Mouse (Mus musculus) intestine, embryonic 16.5 days (tissue): Measurements from ENCODE around the gene Mfsd10. TPM values are rescaled to one million over a fixed set of nuclear protein-coding genes. Genes with fewer than 3 reads are reported as not detected.
"Not testable (repeated sequence)": the region's sequence is repeated elsewhere in the genome, so short reads cannot be mapped to it uniquely, and the experiment has no call there.

Source experiments
- ATAC-seq: fragments of 200-750 bp; cut with Nextera tagmentation; 2 replicates; pipeline ENCODE4 v1.8.0; 2017; ENCODE audit warnings: moderate TSS enrichment, moderate library complexity
- H3K27ac ChIP-seq: fragments of 300-500 bp; sonication (generic); 2 replicates; pipeline ENCODE4 v1.5.1; 2014; ENCODE audit warnings: mild to moderate bottlenecking, low read length
- H3K27me3 ChIP-seq: fragments of 300-500 bp; sonication (generic); replicated peaks from 2 replicates; pipeline ENCODE4 v1.6.1; 2014; ENCODE audit warnings: low read length, control low read depth, mixed read lengths; ENCODE audit not compliant: control insufficient read depth, insufficient read depth
- H3K36me3 ChIP-seq: fragments of 300-500 bp; sonication (generic); 2 replicates; pipeline ENCODE4 v1.6.1; 2014; ENCODE audit warnings: low read length, control low read depth; ENCODE audit not compliant: control insufficient read depth, insufficient read depth
- H3K4me1 ChIP-seq: fragments of 300-500 bp; sonication (generic); 2 replicates; pipeline ENCODE4 v1.6.1; 2014; ENCODE audit warnings: low read length, control low read depth, mixed read lengths; ENCODE audit not compliant: control insufficient read depth, insufficient read depth
- H3K4me2 ChIP-seq: fragments of 300-500 bp; sonication (generic); 2 replicates; pipeline ENCODE4 v1.6.1; 2014; ENCODE audit warnings: low read depth, low read length, control low read depth
- H3K4me3 ChIP-seq: fragments of 300-500 bp; sonication (generic); 2 replicates; pipeline ENCODE4 v1.5.1; 2014; ENCODE audit warnings: mild to moderate bottlenecking, low read length
- H3K9ac ChIP-seq: fragments of 300-500 bp; sonication (generic); 2 replicates; pipeline ENCODE4 v1.6.1; 2014; ENCODE audit warnings: low read depth, low read length
- H3K9me3 ChIP-seq: fragments of 300-500 bp; sonication (generic); 2 replicates; pipeline ENCODE4 v1.6.1; 2016; ENCODE audit warnings: low read length, control low read depth; ENCODE audit not compliant: control insufficient read depth
- WGBS: fragments of 180-500 bp; shearing (Covaris S2); extraction: QIAGEN DNeasy Blood & Tissue Kit; methylation state at CpG from one replicate; pipeline ENCODE4 v1.1.7; 2014; 5-methylcytosine and 5-hydroxymethylcytosine counted together
- polyA plus RNA-seq: library from polyadenylated mRNA; unstranded; fragments of >200 nt; fragmentation: Nextera tagmentation; extraction: Ambion mirVana; gene quantifications from 2 replicates; pipeline ENCODE4 v1.2.1, GENCODE M21; 2015

Gene Mfsd10
- polyA plus RNA-seq, 1 experiment from 2014 or later, result 118 TPM

GRCm38 (mm10) chr5:34632996-34633395, 4.0 kb downstream of the Mfsd10 start:
- 84% methylated on average over 2 of the region's 2 CpGs for WGBS
- Histone ChIP-seq H3K4me2 (no peak overlapping the region), H3K27me3 (no peaks in the 10 kb centered on the region), H3K9me3 (no peaks in the 10 kb centered on the region), H3K36me3 (peaks cover 22% of the 10 kb centered on the region), H3K27ac (no peak overlapping the region), H3K9ac (no peak overlapping the region), H3K4me1 (peaks cover 18% of the 10 kb centered on the region), H3K4me3 (no peak overlapping the region)
- ATAC-seq, result no peak

- 85% methylated on average over 4 of the region's 4 CpGs for WGBS
- no peak overlapping the region for H3K27ac ChIP-seq
- no peak for ATAC-seq
- H3K4me1 ChIP-seq, result no peaks in the 10 kb centered on the region
- H3K9me3 ChIP-seq, result no peaks in the 10 kb centered on the region
- no peak overlapping the region for H3K4me2 ChIP-seq
- no peaks in the 10 kb centered on the region for H3K27me3 ChIP-seq
- no peak overlapping the region for H3K4me3 ChIP-seq
- no peak overlapping the region for H3K9ac ChIP-seq
- H3K36me3 ChIP-seq, result peaks cover 18% of the 10 kb centered on the region
These were observed 27.0 kb downstream of the Mfsd10 start for GRCm38 (mm10) chr5:34609966-34610365.

- Histone ChIP-seq H3K9ac (no peak overlapping the region), H3K27me3 (no peaks in the 10 kb centered on the region), H3K9me3 (no peaks in the 10 kb centered on the region), H3K27ac (no peak overlapping the region), H3K36me3 (peaks cover 13% of the 10 kb centered on the region), H3K4me3 (no peak overlapping the region), H3K4me1 (no peaks in the 10 kb centered on the region), H3K4me2 (no peak overlapping the region)
- WGBS, result 58% methylated on average over 3 of the region's 3 CpGs
- no peak for ATAC-seq
These were observed 28.8 kb downstream of the Mfsd10 start for GRCm38 (mm10) chr5:34608226-34608625.

- ATAC-seq, result no peak
- Histone ChIP-seq H3K4me3 (no peak overlapping the region), H3K27ac (no peak overlapping the region), H3K4me2 (no peak overlapping the region), H3K4me1 (no peaks in the 10 kb centered on the region), H3K36me3 (peaks cover 9% of the 10 kb centered on the region; the same call in 1 of the 2 replicates), H3K9ac (no peak overlapping the region), H3K27me3 (no peaks in the 10 kb centered on the region), H3K9me3 (no peaks in the 10 kb centered on the region)
- WGBS, result 86% methylated on average over 8 of the region's 8 CpGs
These were observed 29.7 kb downstream of the Mfsd10 start for GRCm38 (mm10) chr5:34607100-34607880.

- no peak overlapping the region for H3K9ac ChIP-seq
- H3K9me3 ChIP-seq, result no peaks in the 10 kb centered on the region
- no peaks in the 10 kb centered on the region for H3K4me1 ChIP-seq
- 95% methylated on average over 5 of the region's 5 CpGs for WGBS
- no peak overlapping the region for H3K27ac ChIP-seq
- peaks cover 4% of the 10 kb centered on the region; the same call in 1 of the 2 replicates for H3K36me3 ChIP-seq
- no peak overlapping the region for H3K4me2 ChIP-seq
- no peak for ATAC-seq
- no peaks in the 10 kb centered on the region for H3K27me3 ChIP-seq
- no peak overlapping the region for H3K4me3 ChIP-seq
These were observed 32.4 kb downstream of the Mfsd10 start for GRCm38 (mm10) chr5:34604576-34604975.

GRCm38 (mm10) chr5:34593202-34593727, 43.7 kb downstream of the Mfsd10 start:
- Histone ChIP-seq H3K27me3 (no peaks in the 10 kb centered on the region), H3K36me3 (peaks cover 3% of the 10 kb centered on the region; the same call in 1 of the 2 replicates), H3K4me2 (no peak overlapping the region), H3K9ac (no peak overlapping the region), H3K27ac (no peak overlapping the region), H3K4me1 (no peaks in the 10 kb centered on the region), H3K9me3 (no peaks in the 10 kb centered on the region), H3K4me3 (no peak overlapping the region)
- WGBS, result 92% methylated on average over 9 of the region's 9 CpGs
- ATAC-seq, result no peak

- H3K4me2 ChIP-seq, result no peak overlapping the region
- no peaks in the 10 kb centered on the region for H3K9me3 ChIP-seq
- no peaks in the 10 kb centered on the region for H3K4me1 ChIP-seq
- no peak for ATAC-seq
- WGBS, result 91% methylated on average over 6 of the region's 6 CpGs
- H3K36me3 ChIP-seq, result peaks cover 3% of the 10 kb centered on the region; the same call in 1 of the 2 replicates
- no peak overlapping the region for H3K4me3 ChIP-seq
- H3K27ac ChIP-seq, result no peak overlapping the region
- no peaks in the 10 kb centered on the region for H3K27me3 ChIP-seq
- H3K9ac ChIP-seq, result no peak overlapping the region
These were observed 44.3 kb downstream of the Mfsd10 start for GRCm38 (mm10) chr5:34592666-34593065.

GRCm38 (mm10) chr5:34592224-34592623, 44.8 kb downstream of the Mfsd10 start:
- H3K4me2 ChIP-seq, H3K4me3 ChIP-seq, H3K9ac ChIP-seq, H3K27me3 ChIP-seq, H3K4me1 ChIP-seq, ATAC-seq, H3K9me3 ChIP-seq, H3K27ac ChIP-seq, H3K36me3 ChIP-seq: not testable (repeated sequence)
- 91% methylated on average over 5 of the region's 5 CpGs for WGBS

- Histone ChIP-seq H3K4me1 (no peaks in the 10 kb centered on the region), H3K36me3 (peaks cover 3% of the 10 kb centered on the region; the same call in 1 of the 2 replicates), H3K27me3 (no peaks in the 10 kb centered on the region), H3K9me3 (no peaks in the 10 kb centered on the region), H3K4me3 (no peak overlapping the region), H3K27ac (no peak overlapping the region), H3K4me2 (no peak overlapping the region), H3K9ac (no peak overlapping the region)
- WGBS, result 69% methylated on average over 5 of the region's 5 CpGs
- ATAC-seq, result no peak
These were observed 45.5 kb downstream of the Mfsd10 start for GRCm38 (mm10) chr5:34591388-34592004.
